Mouse (Mus musculus): Measurements from ENCODE around the gene Hpd. TPM values are rescaled to one million over a fixed set of nuclear protein-coding genes. Genes with fewer than 3 reads are reported as not detected.
"Not testable (repeated sequence)": the region's sequence is repeated elsewhere in the genome, so short reads cannot be mapped to it uniquely, and the experiment has no call there.

The Hpd gene
- not detected in 2 replicates for polyA plus RNA-seq (2014; fragmentation: Nextera tagmentation; extraction: Ambion mirVana)

- H3K9me3 ChIP-seq (replicated peaks; ENCODE audit: control insufficient read depth, low read length) = no peaks in the 10 kb centered on the region
Measured at GRCm38 (mm10) chr5:123182651-123183050, at the start of gene Hpd. Gene Hpd, minus strand, starts transcription at chr5:123182727.

GRCm38 (mm10) chr5:123232180-123232579, 49.7 kb upstream of the Hpd start:
- ATAC-seq (replicated peaks; ENCODE audit: insufficient number of reproducible peaks, low FRiP score, low TSS enrichment) = no peak
- WGBS (ENCODE audit: insufficient replicate concordance) = 84% methylated on average over 2 of the region's 2 CpGs
- Histone ChIP-seq H3K27me3 (ENCODE audit: control insufficient read depth, insufficient read depth, low read length) (no peaks in the 10 kb centered on the region), H3K9ac (ENCODE audit: low read depth, low read length) (no peak overlapping the region), H3K4me3 (ENCODE audit: low read depth, low read length) (no peak overlapping the region), H3K36me3 (ENCODE audit: control insufficient read depth, insufficient read depth, low read length) (no peaks in the 10 kb centered on the region), H3K9me3 (replicated peaks; ENCODE audit: control insufficient read depth, low read length) (no peaks in the 10 kb centered on the region), H3K4me2 (no peak overlapping the region), H3K27ac (ENCODE audit: low read depth, low read length) (no peak overlapping the region), H3K4me1 (ENCODE audit: control insufficient read depth, insufficient read depth, low read length) (peaks cover 13% of the 10 kb centered on the region)

More at GRCm38 (mm10) chr5:123182651-123183050, at the start of gene Hpd:
- WGBS (ENCODE audit: insufficient replicate concordance) = 75% methylated on average over 10 of the region's 10 CpGs
- no peaks in the 10 kb centered on the region for H3K36me3 ChIP-seq (ENCODE audit: control insufficient read depth, insufficient read depth, low read length)
- no peak within 1 kb of the TSS for H3K4me3 ChIP-seq (ENCODE audit: low read depth, low read length)
- H3K27ac ChIP-seq (ENCODE audit: low read depth, low read length) = no peak within 1 kb of the TSS
- H3K4me1 ChIP-seq (ENCODE audit: control insufficient read depth, insufficient read depth, low read length) = no peaks in the 10 kb centered on the region
- no peaks in the 10 kb centered on the region; the same call in 1 of the 2 replicates for H3K27me3 ChIP-seq (ENCODE audit: control insufficient read depth, insufficient read depth, low read length)
- H3K4me2 ChIP-seq = no peak within 1 kb of the TSS
- H3K9ac ChIP-seq (ENCODE audit: low read depth, low read length) = no peak within 1 kb of the TSS
- no peak for ATAC-seq (replicated peaks; ENCODE audit: insufficient number of reproducible peaks, low FRiP score, low TSS enrichment)

GRCm38 (mm10) chr5:123229296-123229695, 46.8 kb upstream of the Hpd start:
- Histone ChIP-seq H3K4me1 (ENCODE audit: control insufficient read depth, insufficient read depth, low read length) (peaks cover 8% of the 10 kb centered on the region; the same call in 1 of the 2 replicates), H3K27ac (ENCODE audit: low read depth, low read length) (no peak overlapping the region), H3K9ac (ENCODE audit: low read depth, low read length) (no peak overlapping the region), H3K36me3 (ENCODE audit: control insufficient read depth, insufficient read depth, low read length) (no peaks in the 10 kb centered on the region), H3K4me2 (peak overlapping the region; percentile 76), H3K9me3 (replicated peaks; ENCODE audit: control insufficient read depth, low read length) (no peaks in the 10 kb centered on the region), H3K4me3 (ENCODE audit: low read depth, low read length) (no peak overlapping the region), H3K27me3 (ENCODE audit: control insufficient read depth, insufficient read depth, low read length) (no peaks in the 10 kb centered on the region)
- WGBS (ENCODE audit: insufficient replicate concordance) = 90% methylated on average over 6 of the region's 6 CpGs
- no peak for ATAC-seq (replicated peaks; ENCODE audit: insufficient number of reproducible peaks, low FRiP score, low TSS enrichment)

- Histone ChIP-seq H3K9ac (ENCODE audit: low read depth, low read length) (peak overlapping the region; percentile 89), H3K4me3 (ENCODE audit: low read depth, low read length) (peak overlapping the region; percentile 87), H3K27me3 (ENCODE audit: control insufficient read depth, insufficient read depth, low read length) (no peaks in the 10 kb centered on the region), H3K4me1 (ENCODE audit: control insufficient read depth, insufficient read depth, low read length) (peaks cover 8% of the 10 kb centered on the region; the same call in 1 of the 2 replicates), H3K4me2 (peak overlapping the region; percentile 76), H3K36me3 (ENCODE audit: control insufficient read depth, insufficient read depth, low read length) (no peaks in the 10 kb centered on the region), H3K9me3 (replicated peaks; ENCODE audit: control insufficient read depth, low read length) (no peaks in the 10 kb centered on the region), H3K27ac (ENCODE audit: low read depth, low read length) (no peak overlapping the region)
- ATAC-seq (replicated peaks; ENCODE audit: insufficient number of reproducible peaks, low FRiP score, low TSS enrichment) = no peak
- WGBS (ENCODE audit: insufficient replicate concordance) = 10% methylated on average over 15 of the region's 15 CpGs
Measured at GRCm38 (mm10) chr5:123228524-123228922, 46.0 kb upstream of the Hpd start.

- no peak overlapping the region for H3K27ac ChIP-seq (ENCODE audit: low read depth, low read length)
- H3K4me3 ChIP-seq (ENCODE audit: low read depth, low read length) = peak overlapping the region; percentile 87
- H3K9ac ChIP-seq (ENCODE audit: low read depth, low read length) = peak overlapping the region; percentile 89
- WGBS (ENCODE audit: insufficient replicate concordance) = 2% methylated on average over 42 of the region's 42 CpGs
- peaks cover 8% of the 10 kb centered on the region; the same call in 1 of the 2 replicates for H3K4me1 ChIP-seq (ENCODE audit: control insufficient read depth, insufficient read depth, low read length)
- no peaks in the 10 kb centered on the region for H3K27me3 ChIP-seq (ENCODE audit: control insufficient read depth, insufficient read depth, low read length)
- peak overlapping the region; percentile 76 for H3K4me2 ChIP-seq
- no peaks in the 10 kb centered on the region for H3K9me3 ChIP-seq (replicated peaks; ENCODE audit: control insufficient read depth, low read length)
- peak; percentile 76 for ATAC-seq (replicated peaks; ENCODE audit: insufficient number of reproducible peaks, low FRiP score, low TSS enrichment)
- H3K36me3 ChIP-seq (ENCODE audit: control insufficient read depth, insufficient read depth, low read length) = no peaks in the 10 kb centered on the region
Measured at GRCm38 (mm10) chr5:123227762-123228523, 45.4 kb upstream of the Hpd start.

- H3K27me3 ChIP-seq (ENCODE audit: control insufficient read depth, insufficient read depth, low read length) = no peaks in the 10 kb centered on the region
- WGBS (ENCODE audit: insufficient replicate concordance) = 88% methylated on average over 7 of the region's 7 CpGs
Measured at GRCm38 (mm10) chr5:123226851-123227250, 44.3 kb upstream of the Hpd start.

GRCm38 (mm10) chr5:123223861-123224260, 41.3 kb upstream of the Hpd start:
- not testable (repeated sequence) for H3K4me3 ChIP-seq (ENCODE audit: low read depth, low read length); H3K27ac ChIP-seq (ENCODE audit: low read depth, low read length); ATAC-seq (replicated peaks; ENCODE audit: insufficient number of reproducible peaks, low FRiP score, low TSS enrichment); H3K36me3 ChIP-seq (ENCODE audit: control insufficient read depth, insufficient read depth, low read length); H3K4me1 ChIP-seq (ENCODE audit: control insufficient read depth, insufficient read depth, low read length); H3K27me3 ChIP-seq (ENCODE audit: control insufficient read depth, insufficient read depth, low read length); H3K9ac ChIP-seq (ENCODE audit: low read depth, low read length); H3K4me2 ChIP-seq; H3K9me3 ChIP-seq (replicated peaks; ENCODE audit: control insufficient read depth, low read length)
- 56% methylated on average over 5 of the region's 6 CpGs for WGBS (ENCODE audit: insufficient replicate concordance)

More at GRCm38 (mm10) chr5:123226851-123227250, 44.3 kb upstream of the Hpd start:
- H3K4me3 ChIP-seq (ENCODE audit: low read depth, low read length) = no peak overlapping the region
- H3K9me3 ChIP-seq (replicated peaks; ENCODE audit: control insufficient read depth, low read length) = no peaks in the 10 kb centered on the region
- peaks cover 8% of the 10 kb centered on the region; the same call in 1 of the 2 replicates for H3K4me1 ChIP-seq (ENCODE audit: control insufficient read depth, insufficient read depth, low read length)
- no peak for ATAC-seq (replicated peaks; ENCODE audit: insufficient number of reproducible peaks, low FRiP score, low TSS enrichment)
- H3K27ac ChIP-seq (ENCODE audit: low read depth, low read length) = no peak overlapping the region
- no peak overlapping the region for H3K9ac ChIP-seq (ENCODE audit: low read depth, low read length)
- H3K36me3 ChIP-seq (ENCODE audit: control insufficient read depth, insufficient read depth, low read length) = no peaks in the 10 kb centered on the region
- no peak overlapping the region for H3K4me2 ChIP-seq

GRCm38 (mm10) chr5:123223051-123223410, 40.5 kb upstream of the Hpd start:
- WGBS (ENCODE audit: insufficient replicate concordance) = 66% methylated on average over 4 of the region's 4 CpGs
- Histone ChIP-seq H3K4me2 (no peak overlapping the region), H3K9ac (ENCODE audit: low read depth, low read length) (no peak overlapping the region), H3K9me3 (replicated peaks; ENCODE audit: control insufficient read depth, low read length) (no peaks in the 10 kb centered on the region), H3K4me3 (ENCODE audit: low read depth, low read length) (no peak overlapping the region), H3K27ac (ENCODE audit: low read depth, low read length) (no peak overlapping the region), H3K4me1 (ENCODE audit: control insufficient read depth, insufficient read depth, low read length) (no peaks in the 10 kb centered on the region), H3K36me3 (ENCODE audit: control insufficient read depth, insufficient read depth, low read length) (no peaks in the 10 kb centered on the region), H3K27me3 (ENCODE audit: control insufficient read depth, insufficient read depth, low read length) (no peaks in the 10 kb centered on the region)
- ATAC-seq (replicated peaks; ENCODE audit: insufficient number of reproducible peaks, low FRiP score, low TSS enrichment) = no peak
